Mouse (Mus musculus) kidney, adult 2 months (tissue): ENCODE measurements around the gene Olfr806.

Experiments
- CTCF ChIP-seq: fragments of 200-500 bp; conservative IDR thresholded peaks from 2 replicates; pipeline ENCODE4 v1.5.1; 2011; ENCODE audit warnings: low read depth, mild to moderate bottlenecking, control low read depth, low read length, moderate library complexity, mixed read lengths; ENCODE audit not compliant: insufficient read depth, insufficient read length
- POLR2A ChIP-seq: fragments of 200-500 bp; IDR thresholded peaks from one replicate; pipeline ENCODE4 v1.6.1; 2011; ENCODE audit warnings: low read depth, low read length, control low read depth

GRCm38 (mm10) chr10:129757693-129758092 lies 16.0 kb upstream of the Olfr806 start, which contains the start of gene Olfr807:
- TF ChIP-seq CTCF (no peak), POLR2A (no peak)
